Mouse (Mus musculus) adipocyte (in vitro differentiated cells): Measurements from ENCODE around the gene Rab11fip2.

Experiments used
- DNase-seq: peaks from one replicate; pipeline ENCODE4 v3.0.0-alpha.2; 2016; ENCODE audit warnings: low spot score

Gene Rab11fip2

GRCm38 (mm10) chr19:59853061-59853460 lies 90.4 kb downstream of the Rab11fip2 start:
- peak; percentile 51 for DNase-seq
